ENCODE assay signal across 8 mouse cellular contexts in genomic region chr12:84450718-84451646, GRCm38 (mm10). TPM values are rescaled to one million over a fixed set of nuclear protein-coding genes. Genes with fewer than 3 reads are reported as not detected.
DNase-seq lines count a peak whose midpoint lies in the region; ATAC-seq and TF ChIP-seq lines count a peak whose summit lies in the region.

Gene Aldh6a1, minus strand, starts transcription at chr12:84451004.
Gene Lin52, plus strand, starts transcription at chr12:84451422.

- H3K4me3 ChIP-seq in cortical plate, adult 2 months (ENCODE audit: insufficient read depth, low read length): peak within 1 kb of the TSS; percentile 49
- H3K4me3 ChIP-seq in megakaryocyte, embryonic 14.5 days (replicated peaks): peak within 1 kb of the TSS; percentile 97

- peak; percentile 98 for TF ChIP-seq POLR2A in cortical plate, adult 2 months (IDR thresholded peaks at IDR 0.05; ENCODE audit: extremely low read depth, insufficient read depth, low read length)

- DNase-seq in gastrocnemius, adult 8-10 months (ENCODE audit: low spot score in 2 of 2): peak; percentile 96 to 98
- DNase-seq in hindlimb bud, embryonic 11.5 days (ENCODE audit: extremely low spot score, low read depth, low spot score): peak; percentile 100
- DNase-seq in left cerebral cortex, adult 8-10 months (ENCODE audit: low spot score in 2 of 2): peak; percentile 83 to 100
- peak; percentile 97 to 99 for DNase-seq in right cerebral cortex, postnatal 10 days (ENCODE audit: low spot score in 2 of 2)
- DNase-seq in urinary bladder, postnatal 25 days (ENCODE audit: low spot score): peak; percentile 88

- H3K9me3 ChIP-seq in megakaryocyte, embryonic 14.5 days: no peaks in the 10 kb centered on the region

- H3K4me1 ChIP-seq in cortical plate, adult 2 months (ENCODE audit: control insufficient read depth, insufficient read depth, low read length): no peaks in the 10 kb centered on the region
- peaks cover 49% of the 10 kb centered on the region for H3K4me1 ChIP-seq in megakaryocyte, embryonic 14.5 days

- H3K27ac ChIP-seq in cortical plate, adult 2 months (ENCODE audit: insufficient read depth, low read length): 0 out of 2 replicates have a peak within 1 kb of the TSS, but pooled peaks have one; percentile 12

- no peaks in the 10 kb centered on the region for H3K36me3 ChIP-seq in megakaryocyte, embryonic 14.5 days (replicated peaks; ENCODE audit: low read length)

- no peak for TF ChIP-seq CTCF in cortical plate, adult 2 months (IDR thresholded peaks at IDR 0.05; ENCODE audit: extremely low read depth, insufficient read depth, low read length)

- peaks cover 4% of the 10 kb centered on the region for H3K27me3 ChIP-seq in megakaryocyte, embryonic 14.5 days (replicated peaks)

- ATAC-seq in activated CD4-positive, CD25-positive, alpha-beta regulatory T cell, adult 4 months: peak; percentile 93

RNA-seq across cellular contexts. Expression of gene Aldh6a1, which starts in this region (rescaled TPM):
- polyA plus RNA-seq in activated CD4-positive, CD25-positive, alpha-beta regulatory T cell, adult 4 months (2017; shearing (Covaris generic)): 10 to 100 TPM in 1 of 2 experiments, 1 to 10 TPM in 1; 7.3 to 10.9 TPM
- 55.8 and 56.9 TPM in 2 replicates for polyA plus RNA-seq in cortical plate, adult 2 months (2012; rRNA removed)
- 100 to 1,000 TPM; 111 to 136 (median 124) TPM for total RNA-seq in gastrocnemius, adult 8-10 months (2022)
- 10 to 100 TPM; 55.8 to 70.5 (median 60.5) TPM for total RNA-seq in left cerebral cortex, adult 8-10 months (2022)
- 0.53 and 1.5 TPM in 2 replicates for polyA plus RNA-seq in megakaryocyte, embryonic 14.5 days (2012; ENCODE audit: insufficient read depth, low replicate concordance)

RNA-seq across cellular contexts. Expression of gene Lin52, which starts in this region (rescaled TPM):
- 10 to 100 TPM; 20.8 to 23.2 TPM for polyA plus RNA-seq in activated CD4-positive, CD25-positive, alpha-beta regulatory T cell, adult 4 months (2017; shearing (Covaris generic))
- polyA plus RNA-seq in cortical plate, adult 2 months (2012; rRNA removed): 31.4 and 41.0 TPM in 2 replicates
- total RNA-seq in gastrocnemius, adult 8-10 months (2022): 10 to 100 TPM in 3 of 4 experiments, 1 to 10 TPM in 1; 9.7 to 11.6 (median 10.5) TPM
- 10 to 100 TPM; 23.4 to 29.7 (median 27.4) TPM for total RNA-seq in left cerebral cortex, adult 8-10 months (2022)
- polyA plus RNA-seq in megakaryocyte, embryonic 14.5 days (2012; ENCODE audit: insufficient read depth, low replicate concordance): 0.60 TPM in 1 of 2 replicates, not detected in the other

Comparison
In these comparisons a context has a peak if more than half of its experiments do, and no peak if none do; other contexts are left out.
1. Peak in every context shown above with its lines: DNase-seq, ATAC-seq, H3K4me3 ChIP-seq and H3K27ac ChIP-seq.
2. RNA of gene Lin52 (polyA plus RNA-seq): 31.4 to 41.0 TPM in cortical plate, adult 2 months and 20.8 to 23.2 TPM in activated CD4-positive, CD25-positive, alpha-beta regulatory T cell, adult 4 months; 0.60 TPM in megakaryocyte, embryonic 14.5 days; every median in the first group is over 10 times any median in the second.